In genomic region chr19:12671051-12671450, GRCm38 (mm10) we compare ENCODE assay signal across 25 mouse cellular contexts. TPM values are rescaled to one million over a fixed set of nuclear protein-coding genes. Genes with fewer than 3 reads are reported as not detected.
"Had no signal": no experiment of that assay in that cellular context is flagged by ENCODE, and none has a peak within 500 bp of the region (broad histone marks: within the 10 kb centered on the region; RNA-seq: fewer than 3 reads in every experiment).

No protein-coding gene starts in this region.

- DNase-seq: retina, postnatal 1 day; right cerebral cortex, adult 18-20 months; right cerebral cortex, postnatal 14 days; right cerebral cortex, postnatal 25 days; right cerebral cortex, postnatal 4 days; spleen, adult 18-20 months; thymus, adult 18-20 months; thymus, adult 2 months; thymus, postnatal 14 days; thymus, postnatal 25 days; thymus, postnatal 36 days; thymus, postnatal 4 days had no signal

- H3K9me3 ChIP-seq: neural tube, embryonic 13.5 days; neural tube, embryonic 15.5 days; stomach, embryonic 15.5 days had no signal

- H3K36me3 ChIP-seq: neural tube, embryonic 13.5 days; neural tube, embryonic 15.5 days; stomach, embryonic 15.5 days had no signal

- H3K27me3 ChIP-seq: neural tube, embryonic 13.5 days; neural tube, embryonic 15.5 days; stomach, embryonic 15.5 days had no signal

- H3K27ac ChIP-seq: neural tube, embryonic 13.5 days; neural tube, embryonic 15.5 days; stomach, embryonic 15.5 days; stomach, postnatal 0 days had no signal

- H3K9ac ChIP-seq: neural tube, embryonic 13.5 days; neural tube, embryonic 15.5 days; stomach, embryonic 15.5 days had no signal

- H3K4me2 ChIP-seq: neural tube, embryonic 13.5 days; neural tube, embryonic 15.5 days; stomach, embryonic 15.5 days had no signal

- H3K4me1 ChIP-seq: neural tube, embryonic 13.5 days; neural tube, embryonic 15.5 days; stomach, embryonic 15.5 days had no signal

- H3K4me3 ChIP-seq: neural tube, embryonic 13.5 days; neural tube, embryonic 15.5 days; stomach, embryonic 15.5 days had no signal

RNA-seq across cellular contexts. Expression of gene Olfr1442, which starts 0.8 kb away (rescaled TPM):
- total RNA-seq: neutrophil, adult 5-6 weeks had no signal
- polyA plus RNA-seq: neural tube, embryonic 13.5 days; neural tube, embryonic 14.5 days; neural tube, embryonic 15.5 days; small intestine, adult 2 months; spleen, adult 2 months; stomach, embryonic 14.5 days; stomach, embryonic 15.5 days; stomach, embryonic 16.5 days; stomach, postnatal 0 days; testis, adult 2 months; thymus, adult 2 months; thymus, postnatal 0 days; urinary bladder, adult 2 months had no signal

RNA-seq across cellular contexts. Expression of gene Olfr1443, which starts 6.9 kb away (rescaled TPM):
- total RNA-seq: neutrophil, adult 5-6 weeks had no signal
- polyA plus RNA-seq: neural tube, embryonic 13.5 days; neural tube, embryonic 14.5 days; neural tube, embryonic 15.5 days; small intestine, adult 2 months; spleen, adult 2 months; stomach, embryonic 14.5 days; stomach, embryonic 15.5 days; stomach, embryonic 16.5 days; stomach, postnatal 0 days; testis, adult 2 months; thymus, adult 2 months; thymus, postnatal 0 days; urinary bladder, adult 2 months had no signal

RNA-seq across cellular contexts. Expression of gene Keg1, which starts 24.5 kb away (rescaled TPM):
- total RNA-seq: neutrophil, adult 5-6 weeks had no signal
- polyA plus RNA-seq: neural tube, embryonic 13.5 days; neural tube, embryonic 14.5 days; neural tube, embryonic 15.5 days; small intestine, adult 2 months; stomach, embryonic 14.5 days; stomach, postnatal 0 days; testis, adult 2 months; thymus, postnatal 0 days; urinary bladder, adult 2 months had no signal

RNA-seq across cellular contexts. Expression of gene Glyat, which starts 37.9 kb away (rescaled TPM):
- total RNA-seq: neutrophil, adult 5-6 weeks had no signal
- polyA plus RNA-seq: neural tube, embryonic 13.5 days; neural tube, embryonic 14.5 days; small intestine, adult 2 months; spleen, adult 2 months; stomach, embryonic 14.5 days; stomach, embryonic 15.5 days; stomach, postnatal 0 days; testis, adult 2 months; thymus, adult 2 months had no signal
